Mouse (Mus musculus) testis, postnatal 14 days (tissue): Measurements from ENCODE around the gene Proser3.
A peak's percentile ranks its signal among the peaks of the same experiment; 100 is the strongest.
"Not testable (repeated sequence)": the region's sequence is repeated elsewhere in the genome, so short reads cannot be mapped to it uniquely, and the experiment has no call there.

Source experiments
- DNase-seq: peaks from one replicate; pipeline ENCODE4 v3.0.0; 2021; ENCODE audit warnings: low spot score

The Proser3 gene

DNA sequence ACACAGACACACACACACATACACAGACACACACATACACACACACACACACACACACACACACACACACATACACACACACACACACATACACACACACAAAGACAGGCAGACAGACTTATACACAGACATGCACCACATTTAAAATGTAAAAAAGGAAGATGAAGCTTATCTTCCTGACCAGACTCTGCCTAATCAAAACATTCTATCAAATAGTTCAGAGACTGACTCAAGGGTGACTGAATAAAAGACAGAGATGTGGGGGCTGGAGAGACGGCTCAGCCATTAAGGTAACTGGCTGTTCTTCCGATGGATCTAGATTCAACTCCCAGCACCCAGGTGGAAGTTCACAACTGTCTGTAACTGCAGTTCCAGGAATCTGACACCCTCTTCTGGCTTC is 7.8 kb downstream of the Proser3 start:
- no peak for DNase-seq

DNA sequence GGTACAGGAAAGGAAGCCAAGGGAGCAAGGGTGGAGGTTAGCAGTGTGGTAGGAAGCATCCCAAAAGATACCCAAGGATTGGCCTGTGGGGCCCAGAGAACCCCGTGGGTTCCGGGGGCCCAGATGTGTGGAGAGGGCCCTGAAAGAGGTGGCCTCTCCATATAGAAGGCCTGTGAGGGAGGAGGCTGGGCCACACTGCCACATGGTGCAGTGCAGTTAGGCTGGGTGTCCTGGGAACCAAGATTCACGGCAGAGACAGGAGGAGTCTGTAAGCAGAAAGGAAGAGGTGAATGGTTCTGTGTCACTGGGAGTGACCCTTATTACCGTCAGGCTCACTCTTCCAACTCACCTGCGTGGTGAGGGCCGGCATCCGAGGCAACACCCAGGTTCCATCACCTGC is 11.5 kb downstream of the Proser3 start:
- DNase-seq: no peak

- peak; percentile 97 for DNase-seq
Measured at GRCm38 (mm10) chr7:30534633-30535577, 17.2 kb downstream of the Proser3 start, which contains the start of gene Arhgap33. TSS of gene Arhgap33 (minus strand) at chr7:30535060.

DNA sequence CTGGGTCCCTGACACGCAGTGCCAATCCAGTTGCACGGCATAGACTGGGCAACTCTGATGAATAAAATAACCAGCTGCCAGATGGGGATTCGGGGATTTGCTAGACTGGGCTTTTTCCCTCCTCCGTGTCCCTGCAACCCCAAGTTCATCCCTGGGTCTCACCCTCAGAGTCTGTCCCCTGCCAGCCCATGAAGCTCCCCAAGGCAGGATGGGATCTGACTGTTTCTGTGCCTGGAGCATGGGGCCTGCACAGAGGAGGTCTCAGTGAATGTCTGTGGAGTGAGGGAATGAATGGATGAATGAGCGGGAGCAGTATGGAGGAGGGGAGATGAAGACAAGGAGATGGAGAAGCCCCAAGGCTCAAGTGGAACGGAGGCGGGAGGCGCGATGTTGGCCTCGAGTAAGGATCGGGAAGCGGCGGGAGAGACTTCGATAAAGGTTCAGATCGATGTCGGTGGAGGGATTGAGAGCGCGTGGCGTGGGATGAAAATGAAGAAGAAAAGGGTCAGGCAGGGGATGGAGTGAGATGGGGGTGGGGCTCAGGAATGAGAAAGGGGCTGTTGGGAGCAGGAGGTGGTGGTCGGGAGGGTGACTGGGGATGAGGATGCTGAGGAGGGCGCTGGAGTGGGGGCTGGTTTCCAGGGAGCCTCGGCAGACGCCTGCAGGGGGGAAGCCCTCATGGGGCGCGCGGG is 18.0 kb downstream of the Proser3 start:
- peak; percentile 60 for DNase-seq

GRCm38 (mm10) chr7:30532931-30533330 is 19.2 kb downstream of the Proser3 start:
- peak; percentile 83 for DNase-seq

- no peak for DNase-seq
Measured at GRCm38 (mm10) chr7:30531291-30531815, 20.7 kb downstream of the Proser3 start.

- no peak for DNase-seq
Measured at GRCm38 (mm10) chr7:30526981-30527380, 25.1 kb downstream of the Proser3 start.

DNA sequence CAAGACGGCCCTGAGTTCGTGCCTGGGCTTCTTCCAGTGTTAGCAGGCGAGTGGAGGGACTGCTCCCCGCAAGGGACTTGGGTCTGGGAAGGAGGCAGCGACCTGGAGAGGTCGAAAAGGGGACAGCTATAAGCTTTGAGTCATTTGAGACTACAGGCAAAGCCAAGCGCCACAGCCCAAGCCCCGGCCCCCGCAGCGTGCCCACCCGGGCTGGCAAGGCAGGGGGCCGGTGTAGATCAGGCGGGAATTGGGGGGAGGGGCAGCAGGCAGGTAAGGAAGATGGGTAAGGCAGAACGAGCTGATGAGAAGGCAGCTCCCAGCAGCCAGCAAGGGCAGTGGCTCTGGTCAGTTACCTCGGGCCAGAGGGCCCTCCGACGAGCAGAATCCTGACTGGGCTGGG is 25.7 kb downstream of the Proser3 start:
- DNase-seq: no peak

GRCm38 (mm10) chr7:30525954-30526353 is 26.1 kb downstream of the Proser3 start:
- DNase-seq: no peak

- DNase-seq: no peak
Measured at GRCm38 (mm10) chr7:30524487-30524886, 27.6 kb downstream of the Proser3 start.

DNA sequence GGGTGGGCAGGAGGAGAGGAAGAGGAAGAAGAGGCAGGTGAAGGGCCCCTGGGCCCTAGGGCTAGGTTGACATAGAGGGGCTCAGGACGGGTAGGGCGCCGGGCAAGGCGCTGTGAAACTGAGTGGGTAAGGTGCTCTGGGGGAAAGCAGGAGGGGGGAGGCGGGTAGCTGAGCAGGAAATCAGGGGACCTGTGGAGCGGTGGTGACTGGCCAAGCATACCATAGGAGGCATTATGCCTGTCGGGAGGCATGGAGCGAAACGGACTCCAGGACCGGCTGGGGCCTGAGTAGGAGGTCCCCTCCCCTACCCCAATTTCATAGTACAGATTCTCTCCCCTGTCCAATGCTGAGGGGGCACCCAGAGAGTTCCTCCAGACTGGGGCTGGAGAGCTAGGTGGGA is 29.2 kb downstream of the Proser3 start:
- no peak for DNase-seq

DNA sequence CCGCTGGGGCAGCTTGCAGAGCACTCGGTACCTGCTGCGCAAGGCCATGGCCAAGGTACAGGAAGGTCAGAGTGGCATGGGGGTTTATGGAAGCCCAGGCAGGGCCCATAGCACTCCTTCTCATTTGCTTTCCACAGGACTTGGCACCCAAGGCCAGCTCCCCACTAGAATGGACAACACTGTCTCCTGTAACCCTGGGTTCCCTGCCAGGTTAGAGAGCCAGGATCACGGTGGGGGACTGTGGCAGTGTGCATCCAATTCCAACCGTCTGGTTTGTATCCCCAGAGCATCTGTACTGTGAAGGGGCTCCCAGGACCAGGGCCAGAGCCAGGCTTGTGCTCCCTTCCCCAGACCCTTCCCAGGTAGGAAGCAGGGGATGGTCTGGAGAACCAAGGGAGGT is 31.2 kb downstream of the Proser3 start:
- no peak for DNase-seq

- DNase-seq: no peak
Measured at GRCm38 (mm10) chr7:30520396-30520795, 31.7 kb downstream of the Proser3 start.

GRCm38 (mm10) chr7:30518325-30518724 is 33.8 kb downstream of the Proser3 start:
- DNase-seq: no peak

DNA sequence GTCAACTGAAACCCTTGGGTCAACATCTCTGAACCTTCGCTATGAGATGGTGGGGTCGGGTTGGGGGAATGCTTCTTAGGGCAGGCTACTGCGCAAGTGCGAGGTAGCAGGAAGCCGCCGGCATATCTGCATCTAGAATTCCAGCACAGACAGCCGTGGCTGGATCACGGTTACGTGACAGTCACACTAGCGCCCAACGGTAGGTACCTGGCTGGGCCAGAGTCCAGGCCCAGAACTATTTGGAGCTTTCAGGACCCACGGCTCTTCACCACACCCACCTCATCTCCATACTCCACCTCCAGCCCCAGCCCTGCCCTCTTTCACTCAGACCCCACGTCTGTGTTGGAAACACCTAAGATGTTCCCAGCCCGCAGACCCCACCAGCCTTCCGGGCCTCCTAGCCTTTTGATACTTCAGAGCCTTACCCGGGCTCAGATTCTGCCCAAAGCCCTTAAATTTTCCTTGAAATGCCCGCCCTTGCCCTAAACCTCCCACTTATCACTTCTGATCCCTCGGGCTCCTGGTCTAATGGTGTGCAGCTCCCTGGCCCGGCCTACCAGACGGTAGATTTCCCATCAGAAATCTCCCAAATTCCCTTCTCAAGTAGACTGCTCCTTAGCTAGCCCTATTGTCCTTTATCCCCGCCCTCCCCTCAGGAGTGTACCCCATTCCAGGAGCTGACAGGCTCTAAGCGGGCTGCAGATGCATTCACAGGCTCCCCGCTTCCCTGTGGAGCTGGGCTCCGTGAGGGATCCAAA is 36.9 kb downstream of the Proser3 start:
- DNase-seq: no peak

- peak; percentile 68 for DNase-seq
Measured at GRCm38 (mm10) chr7:30508061-30508460, 44.0 kb downstream of the Proser3 start.

- DNase-seq: not testable (repeated sequence)
Measured at GRCm38 (mm10) chr7:30501159-30501558, 50.9 kb downstream of the Proser3 start.

DNA sequence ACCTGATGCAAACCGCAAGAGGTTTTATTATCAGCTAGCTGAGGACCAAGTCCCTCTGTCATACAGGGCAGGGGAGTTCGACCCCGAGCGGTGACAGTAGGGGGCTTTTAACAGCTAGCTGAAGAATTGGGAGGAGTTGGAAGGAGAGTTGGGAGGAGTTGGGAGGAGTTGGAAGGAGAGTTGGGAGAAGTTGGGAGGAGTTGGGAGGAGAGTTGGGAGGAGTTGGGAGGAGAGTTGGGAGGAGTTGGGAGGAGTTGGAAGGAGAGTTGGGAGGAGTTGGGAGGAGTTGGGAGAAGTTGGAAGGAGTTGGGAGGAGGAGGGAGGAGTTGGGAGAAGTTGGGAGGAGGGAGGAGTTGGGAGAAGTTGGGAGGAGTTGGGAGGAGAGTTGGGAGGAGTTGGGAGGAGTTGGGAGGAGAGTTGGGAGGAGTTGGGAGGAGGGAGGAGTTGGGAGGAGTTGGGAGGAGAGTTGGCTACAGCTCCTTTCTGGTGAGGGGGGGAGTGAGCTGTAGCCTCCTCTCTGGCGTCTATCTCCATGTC is 56.5 kb downstream of the Proser3 start:
- peak; percentile 70 for DNase-seq

DNA sequence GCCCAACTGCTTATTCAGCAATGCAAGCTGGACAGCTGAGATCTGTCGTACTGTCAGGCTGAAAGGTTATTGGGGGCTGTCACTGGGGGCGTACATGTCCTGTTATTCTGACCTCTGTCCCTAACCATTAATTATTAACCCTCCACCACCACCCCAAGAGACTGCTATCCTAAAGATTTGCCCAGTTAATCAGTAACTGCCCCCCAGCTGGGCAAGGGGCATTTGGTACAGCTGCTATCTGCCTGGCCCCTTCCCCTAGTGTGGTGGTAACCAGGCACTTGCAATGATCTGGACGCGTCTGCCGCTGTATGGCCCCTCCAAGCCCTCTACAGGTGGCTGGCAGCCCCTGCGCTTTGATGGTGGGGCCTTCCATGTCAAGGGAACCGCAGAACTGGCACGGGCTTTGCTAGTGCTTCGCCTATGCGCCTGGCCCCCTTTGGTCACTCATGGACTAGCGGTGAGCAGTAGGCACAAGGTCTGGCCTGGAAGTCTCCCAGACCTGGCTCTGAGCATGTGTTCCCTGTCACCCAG is 58.6 kb downstream of the Proser3 start, which contains the start of gene Prodh2:
Prodh2 (plus strand) TSS at position 222 of the 531 bp plus-strand sequence.
- no peak for DNase-seq

- peak; percentile 74 for DNase-seq
Measured at GRCm38 (mm10) chr7:30492765-30493164, 59.3 kb downstream of the Proser3 start.

DNA sequence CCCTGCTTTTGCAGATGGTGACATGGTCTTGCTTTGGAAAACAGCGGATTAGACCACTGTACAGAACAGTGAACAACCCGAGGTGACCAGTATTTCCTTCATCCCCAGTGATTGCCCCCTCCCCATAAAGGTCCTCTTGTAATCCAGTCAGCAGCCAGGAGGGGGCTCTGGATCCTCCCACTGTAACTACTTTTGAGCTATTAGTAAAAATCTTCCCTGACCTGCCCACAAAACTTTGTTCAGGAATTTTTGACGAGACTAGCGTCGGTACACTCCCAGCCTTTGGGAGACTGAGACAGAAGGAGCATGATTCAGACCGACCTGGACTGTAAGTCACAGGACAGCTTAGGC is 61.2 kb downstream of the Proser3 start:
- no peak for DNase-seq
